Mouse (Mus musculus) cerebellum, adult (tissue): Measurements from ENCODE around the gene Rab22a.
A peak's percentile ranks its signal among the peaks of the same experiment; 100 is the strongest.

ENCODE experiments used
- ATAC-seq: cut with Nextera tagmentation; 2 replicates; pipeline ENCODE4 v1.9.2; 2017; ENCODE audit warnings: mild to moderate bottlenecking, moderate library complexity, mixed read lengths; ENCODE audit not compliant: insufficient number of reproducible peaks, low FRiP score, low TSS enrichment

The Rab22a gene

DNA sequence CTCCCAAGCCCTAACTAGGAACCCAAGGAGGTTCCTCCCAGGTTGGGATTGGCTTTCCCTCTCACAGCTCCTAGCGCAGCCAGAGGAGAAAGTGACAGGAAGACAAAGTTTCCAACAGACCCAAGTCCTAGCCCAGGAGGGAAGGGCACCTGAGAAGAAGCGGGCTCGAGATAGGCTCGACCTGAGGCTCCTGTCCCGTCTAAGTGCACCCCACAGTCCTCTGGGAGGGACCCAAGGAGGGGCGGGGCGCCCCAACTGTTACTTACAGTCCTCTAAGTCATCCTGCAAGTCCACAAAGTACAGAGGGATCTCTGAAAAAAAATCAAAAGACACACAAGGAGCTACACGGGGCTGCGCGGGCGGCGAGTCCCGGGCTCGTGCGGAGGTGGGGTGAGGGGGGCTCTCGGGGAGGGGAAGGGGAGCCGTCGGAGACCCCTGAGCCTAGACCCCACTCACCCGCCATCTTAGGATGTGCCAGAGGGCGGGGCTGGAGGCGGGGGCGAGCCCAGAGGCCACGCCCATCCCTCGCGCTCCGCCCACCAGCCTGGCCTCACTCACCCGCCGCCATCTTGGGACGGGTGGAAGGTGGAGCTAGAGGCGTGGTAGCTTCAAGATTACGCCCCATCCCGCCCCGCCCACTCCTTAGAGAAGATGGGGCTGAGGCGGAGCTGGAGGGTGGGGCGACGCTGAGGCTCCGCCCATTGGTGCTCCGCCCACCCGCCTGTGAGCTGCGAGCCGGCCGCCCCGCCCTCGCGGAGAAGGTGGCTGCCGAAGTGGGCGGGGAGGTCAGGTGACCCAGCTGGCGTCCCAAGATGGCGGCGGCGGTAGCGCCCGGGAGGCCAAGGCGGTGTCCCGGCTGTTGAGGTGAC is at the start of gene Rab22a:
Gene Rab22a, plus strand, starts transcription at position 704 of the 869 bp plus-strand sequence.
- peak; percentile 89 for ATAC-seq

DNA sequence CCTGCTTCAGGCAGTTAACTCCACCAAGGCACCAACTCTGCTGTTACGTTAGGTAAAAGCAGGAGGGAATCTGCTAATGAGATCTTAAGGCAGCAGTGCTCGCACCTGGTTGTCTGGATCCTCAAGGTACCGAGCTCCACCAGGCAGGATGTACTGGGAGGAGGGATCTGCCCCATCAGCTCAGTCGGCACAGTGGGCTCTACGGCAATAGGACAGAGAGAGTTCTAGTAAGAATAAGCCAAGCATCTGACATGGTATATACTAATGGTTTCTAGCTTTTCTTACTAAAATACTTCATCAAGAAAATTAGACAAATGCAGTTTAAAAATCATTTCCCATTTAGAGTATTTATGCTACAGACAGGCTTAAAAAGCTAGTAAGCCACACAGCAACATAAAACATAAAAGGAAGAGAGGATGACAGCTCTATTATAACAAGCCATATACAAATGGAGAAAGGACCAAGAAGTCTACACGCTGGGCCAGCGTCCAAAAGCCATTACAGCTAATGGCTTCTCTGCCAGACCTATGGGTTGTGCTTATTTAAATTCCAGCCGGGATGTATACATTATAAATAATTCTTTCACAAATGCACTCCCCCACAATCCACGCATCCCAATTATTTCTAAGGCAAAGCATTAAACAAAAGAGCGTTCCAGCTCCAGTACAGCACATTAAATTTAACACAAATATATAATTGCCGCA is 44.0 kb upstream of the Rab22a start:
- no peak for ATAC-seq

DNA sequence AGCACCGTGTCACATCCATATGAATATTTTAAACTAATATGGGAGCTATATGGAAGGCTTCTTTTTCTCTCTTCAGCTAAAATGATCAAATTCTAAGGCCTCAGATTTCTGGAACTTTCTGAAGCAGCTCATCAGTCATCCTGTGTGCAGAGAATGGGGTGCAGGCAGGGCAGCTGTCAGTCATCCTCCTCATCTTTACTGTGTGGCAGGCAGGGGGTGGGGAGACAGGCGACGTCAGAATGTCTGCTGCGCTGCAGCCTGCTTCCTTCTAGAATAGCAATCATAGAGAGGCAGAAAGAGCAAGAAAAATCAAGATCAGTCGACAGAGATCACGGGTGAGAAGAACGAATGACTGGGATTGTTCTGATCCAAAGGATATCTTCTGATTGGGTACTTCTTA is 43.4 kb upstream of the Rab22a start:
- ATAC-seq: no peak

DNA sequence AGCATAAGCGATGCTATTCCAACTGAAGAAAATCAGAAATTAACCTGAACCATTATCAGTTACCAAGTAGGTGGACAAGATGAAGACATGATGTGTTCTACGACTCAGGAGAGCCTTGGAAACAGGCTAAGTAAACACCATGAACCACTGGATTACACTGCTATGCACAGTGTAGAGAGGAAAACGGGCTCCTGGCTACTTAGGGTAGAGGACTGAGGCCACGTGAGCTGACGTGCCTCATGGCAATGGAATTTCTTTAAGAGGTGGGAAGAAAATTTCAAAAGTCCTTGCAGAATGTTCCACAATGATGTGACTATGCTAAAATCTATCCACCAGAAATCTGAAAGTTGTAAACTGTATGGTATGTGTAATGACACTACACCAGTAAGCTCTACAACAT is 40.4 kb upstream of the Rab22a start:
- no peak for ATAC-seq

DNA sequence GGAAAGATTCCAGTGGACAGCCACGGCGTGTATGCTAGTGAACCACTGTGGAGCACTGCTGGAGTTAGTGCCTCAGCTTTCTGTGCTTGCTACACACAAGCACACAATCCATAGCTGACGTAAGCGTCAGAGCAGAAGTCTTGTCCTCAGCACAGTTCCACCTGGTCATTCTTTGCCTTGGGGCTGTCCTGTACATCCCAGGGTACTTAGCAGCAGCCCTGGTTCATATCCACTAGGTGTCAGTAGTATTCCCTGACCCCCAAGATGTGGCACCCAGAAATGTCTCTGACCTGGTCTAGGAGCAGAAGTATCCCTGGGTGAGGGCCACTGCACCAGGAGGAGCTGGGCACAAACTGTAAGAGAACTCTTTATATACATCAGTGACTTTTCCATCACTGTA is 38.9 kb upstream of the Rab22a start:
- ATAC-seq: no peak

DNA sequence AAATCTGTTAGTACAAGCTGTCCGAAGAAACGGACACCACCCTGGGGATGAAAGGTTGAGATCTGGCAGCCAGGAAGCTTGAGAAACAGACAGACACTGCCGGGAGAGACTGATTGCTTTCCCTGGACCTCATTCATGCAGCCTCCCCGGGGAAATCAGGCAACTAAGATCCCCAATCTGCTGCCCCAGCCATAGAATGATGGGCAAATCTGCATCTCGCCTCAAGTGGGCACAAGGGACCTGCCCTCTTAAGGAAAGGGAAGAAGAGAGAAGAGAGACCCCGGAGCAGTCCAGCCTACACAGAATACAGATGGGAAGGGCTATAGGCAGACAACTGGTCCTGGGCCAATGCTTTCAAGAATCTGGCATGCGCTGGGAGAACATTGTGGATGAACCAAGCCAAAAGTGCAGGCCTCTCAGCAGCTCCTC is 37.4 kb upstream of the Rab22a start:
- 0 out of 2 replicates have a peak, but pooled peaks have one; percentile 31 for ATAC-seq

DNA sequence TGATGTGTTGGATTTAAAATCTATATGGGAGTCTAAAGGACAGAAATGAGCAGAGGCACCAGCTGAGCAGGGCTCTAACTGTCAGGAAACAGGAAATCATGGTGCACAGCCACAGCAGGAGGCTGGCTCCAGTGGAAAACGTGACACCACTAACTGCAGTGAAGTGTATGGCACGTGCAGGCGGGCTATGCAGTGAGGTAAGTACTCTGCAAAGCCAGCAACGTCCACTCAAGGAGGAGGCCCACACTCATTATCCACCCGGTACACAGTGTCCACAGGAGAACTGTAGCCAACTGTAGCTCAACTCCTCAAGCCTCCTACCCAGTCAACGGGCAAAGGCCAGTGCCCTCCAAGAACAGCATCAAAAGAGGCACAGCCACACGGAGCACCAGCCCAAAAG is 34.9 kb upstream of the Rab22a start:
- ATAC-seq: no peak

DNA sequence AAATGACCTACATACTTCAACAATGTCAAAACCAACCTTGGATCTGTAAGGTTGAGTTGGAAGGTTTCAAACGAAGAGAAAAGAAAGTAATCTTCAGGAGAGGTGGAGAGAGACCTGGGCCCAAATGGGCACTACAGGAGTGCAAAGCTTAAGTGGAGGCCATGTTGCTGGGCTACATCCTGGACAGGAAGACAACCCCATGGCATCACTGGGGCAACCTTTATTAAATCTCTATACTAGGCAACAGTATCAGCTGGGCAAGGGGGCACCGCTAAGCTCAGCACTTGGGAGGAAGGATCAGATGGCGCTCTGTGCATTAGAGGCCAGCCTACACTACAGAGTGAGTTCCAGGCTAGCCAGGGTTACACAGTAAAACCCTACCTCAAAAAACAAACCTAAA is 33.8 kb upstream of the Rab22a start:
- no peak for ATAC-seq

DNA sequence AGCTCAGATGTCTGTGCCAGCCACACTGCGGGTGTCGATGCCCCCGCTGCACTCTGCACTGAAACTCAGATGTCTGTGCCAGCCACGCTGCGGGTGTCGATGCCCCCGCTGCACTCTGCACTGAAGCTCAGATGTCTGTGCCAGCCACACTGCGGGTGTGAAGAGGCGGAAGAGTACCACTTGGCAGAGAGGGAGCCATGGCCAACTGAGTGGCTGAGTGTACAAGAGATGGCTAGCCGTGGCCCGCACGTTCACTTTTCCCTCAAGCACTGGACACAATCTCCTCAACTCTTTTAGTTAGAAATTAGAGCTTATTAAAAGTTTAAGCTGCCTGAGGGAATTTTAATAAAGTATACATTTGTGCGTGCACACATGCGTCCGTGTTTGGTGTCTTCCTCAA is 25.5 kb upstream of the Rab22a start:
- peak; percentile 61; the same call in 1 of the 2 replicates for ATAC-seq

DNA sequence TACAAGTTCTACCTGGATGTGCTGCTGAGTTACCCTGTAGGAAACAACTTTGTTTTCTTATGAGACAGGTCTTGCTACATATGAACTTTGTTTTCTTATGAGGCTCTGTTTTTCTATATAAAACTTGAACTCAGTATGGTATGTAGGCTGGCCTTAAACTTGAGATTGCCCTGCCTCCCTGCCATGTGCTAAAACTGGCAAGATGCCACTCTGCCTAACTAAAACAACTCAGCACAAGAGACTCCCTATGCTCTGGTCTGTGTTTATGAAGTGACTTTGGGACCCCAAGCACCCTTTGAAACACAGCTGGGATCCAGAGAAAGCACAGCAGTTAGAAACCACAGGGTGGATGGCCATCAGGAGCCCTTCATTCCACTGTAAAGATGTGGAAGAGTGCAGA is 18.2 kb upstream of the Rab22a start:
- no peak for ATAC-seq

DNA sequence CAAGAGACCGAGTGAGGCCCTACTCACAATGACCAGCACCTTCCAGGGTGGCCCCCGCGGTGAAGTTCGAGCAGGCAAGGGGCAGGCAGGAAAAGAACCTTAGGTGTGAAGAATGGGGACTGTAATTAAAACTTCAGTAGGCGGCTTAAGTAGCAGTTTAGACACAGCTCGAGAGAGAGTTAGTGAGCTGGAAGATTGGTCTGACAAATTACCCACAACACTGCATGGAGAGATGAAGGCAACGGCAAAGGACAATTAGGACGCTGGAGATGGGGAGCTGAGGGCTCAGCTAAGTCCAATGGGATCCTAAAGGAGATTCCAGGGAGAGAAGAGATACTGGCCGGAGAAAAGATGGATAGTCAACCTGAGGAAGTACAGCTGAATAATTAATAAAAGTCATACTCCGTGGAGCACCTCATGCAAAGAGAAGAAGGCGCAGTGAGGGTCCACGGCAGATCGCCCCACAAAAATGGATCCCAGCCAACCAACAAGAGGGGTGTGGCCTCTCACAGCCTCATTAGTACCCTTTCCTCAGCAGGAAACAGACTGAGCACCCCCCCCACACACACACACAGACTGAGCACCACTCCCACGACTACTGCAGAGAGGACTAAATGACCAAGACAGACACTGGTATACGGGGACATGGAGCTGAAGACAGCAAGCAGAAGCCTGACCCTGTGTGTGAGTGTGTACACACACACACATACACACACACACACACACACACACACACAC is 17.1 kb upstream of the Rab22a start:
- ATAC-seq: no peak

DNA sequence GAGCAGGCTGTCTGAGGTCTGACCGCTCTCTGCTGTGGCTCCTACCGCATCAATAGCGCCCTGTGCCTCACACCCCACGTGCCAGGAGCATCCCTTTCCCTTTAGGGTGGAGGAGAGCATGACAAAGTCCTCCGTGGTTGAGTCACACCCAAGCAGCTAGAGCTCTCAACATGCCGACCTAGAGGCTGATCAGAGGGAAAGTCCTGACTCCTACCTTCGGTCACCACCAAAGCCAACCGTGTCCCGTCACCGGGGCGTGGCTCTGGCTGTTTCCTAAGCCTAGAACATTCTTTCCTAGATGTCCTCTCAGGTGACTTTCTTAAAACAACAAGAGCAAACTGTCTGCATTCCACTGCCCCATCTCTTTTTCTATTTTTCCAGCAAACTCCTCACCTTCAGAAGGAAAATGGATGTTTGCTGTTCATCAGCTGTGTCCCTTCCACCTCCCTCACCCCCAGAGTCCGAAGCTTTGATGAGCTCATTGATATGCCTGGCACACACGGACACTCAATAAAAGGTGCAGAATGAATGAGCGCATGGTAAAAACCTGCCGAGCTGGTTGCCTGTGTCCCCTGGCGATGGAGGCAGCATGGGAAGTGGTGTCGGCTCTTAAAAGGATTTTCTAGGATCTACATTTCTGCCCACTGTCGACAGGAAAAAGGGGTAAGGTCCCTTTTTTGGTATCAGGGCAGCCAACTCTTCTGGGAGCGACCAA is 12.2 kb upstream of the Rab22a start:
- ATAC-seq: no peak

DNA sequence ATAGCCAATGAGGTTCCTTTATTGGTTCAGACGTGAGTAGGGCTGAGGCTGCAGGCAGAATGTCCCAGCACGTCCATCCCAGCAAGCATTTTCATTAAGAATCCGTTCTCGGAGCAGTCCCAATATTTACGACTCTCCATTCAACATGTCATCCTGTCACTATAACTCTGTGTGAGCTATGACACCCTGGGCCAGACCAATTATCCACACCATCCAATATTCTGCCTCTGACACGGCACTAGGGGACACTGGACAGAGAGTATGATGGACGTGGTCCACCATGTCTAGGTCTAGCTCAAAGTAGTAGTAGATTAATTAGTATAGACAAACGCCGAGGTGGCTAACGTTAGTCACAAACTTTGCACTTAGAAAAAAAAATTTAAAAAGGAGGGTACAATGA is 9.8 kb upstream of the Rab22a start:
- ATAC-seq: no peak

DNA sequence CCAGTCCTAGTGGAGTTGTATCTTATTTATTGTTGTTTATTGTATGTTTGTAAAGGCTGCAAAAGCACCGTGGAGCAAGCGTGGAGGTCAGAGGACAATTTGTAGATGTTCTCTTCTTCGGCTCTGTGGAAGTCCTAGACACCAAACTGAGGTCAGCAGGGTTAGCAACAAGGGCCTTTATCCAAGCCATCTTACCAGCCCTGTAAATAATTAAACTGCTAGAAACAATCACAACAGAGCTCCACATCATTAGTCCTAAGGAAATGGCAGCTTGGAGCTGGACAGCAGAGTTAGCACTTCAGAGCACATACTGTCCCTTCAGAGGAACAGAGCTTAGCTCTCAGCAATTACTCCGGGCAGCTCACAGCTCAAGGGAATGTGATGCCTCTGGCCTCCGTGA is 6.0 kb upstream of the Rab22a start:
- ATAC-seq: no peak

DNA sequence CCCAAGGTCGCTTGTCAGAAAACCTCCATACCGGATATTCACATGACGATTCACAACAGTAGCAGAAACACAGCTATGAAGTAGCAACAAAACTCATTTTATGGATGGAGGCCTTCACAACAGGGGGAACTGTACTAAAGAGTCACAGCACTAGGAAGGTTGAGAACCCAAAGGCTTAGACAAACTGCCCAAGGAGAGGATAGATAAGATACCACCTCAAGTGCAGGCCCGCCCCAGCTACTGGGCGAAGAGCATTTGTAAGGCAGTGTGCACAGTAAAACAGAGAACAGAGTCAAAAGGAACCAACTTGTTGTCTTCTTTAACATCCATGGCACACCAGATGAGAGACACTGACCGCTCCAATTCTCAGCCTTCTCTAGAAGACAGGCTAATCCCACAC is 1.8 kb upstream of the Rab22a start:
- ATAC-seq: no peak

DNA sequence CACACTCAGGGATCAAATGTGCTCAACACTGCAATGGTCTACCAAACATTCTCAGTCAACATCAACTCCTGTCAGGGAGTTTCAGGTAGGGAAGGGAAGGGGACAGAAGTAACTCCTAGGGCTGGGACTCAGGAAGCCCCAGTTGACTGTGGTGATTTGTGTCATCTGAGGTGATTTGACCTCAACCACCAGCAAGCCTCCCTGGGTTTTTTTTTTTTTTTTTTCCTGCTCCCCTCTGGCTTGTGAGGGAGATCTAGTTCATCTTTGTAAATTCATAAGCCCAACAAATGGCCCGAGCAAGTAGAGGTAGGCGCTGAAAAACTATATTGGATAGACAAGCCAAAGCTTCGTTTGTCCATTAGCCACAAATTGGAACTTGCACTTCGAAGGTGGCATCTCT is 1.0 kb upstream of the Rab22a start:
- no peak for ATAC-seq

DNA sequence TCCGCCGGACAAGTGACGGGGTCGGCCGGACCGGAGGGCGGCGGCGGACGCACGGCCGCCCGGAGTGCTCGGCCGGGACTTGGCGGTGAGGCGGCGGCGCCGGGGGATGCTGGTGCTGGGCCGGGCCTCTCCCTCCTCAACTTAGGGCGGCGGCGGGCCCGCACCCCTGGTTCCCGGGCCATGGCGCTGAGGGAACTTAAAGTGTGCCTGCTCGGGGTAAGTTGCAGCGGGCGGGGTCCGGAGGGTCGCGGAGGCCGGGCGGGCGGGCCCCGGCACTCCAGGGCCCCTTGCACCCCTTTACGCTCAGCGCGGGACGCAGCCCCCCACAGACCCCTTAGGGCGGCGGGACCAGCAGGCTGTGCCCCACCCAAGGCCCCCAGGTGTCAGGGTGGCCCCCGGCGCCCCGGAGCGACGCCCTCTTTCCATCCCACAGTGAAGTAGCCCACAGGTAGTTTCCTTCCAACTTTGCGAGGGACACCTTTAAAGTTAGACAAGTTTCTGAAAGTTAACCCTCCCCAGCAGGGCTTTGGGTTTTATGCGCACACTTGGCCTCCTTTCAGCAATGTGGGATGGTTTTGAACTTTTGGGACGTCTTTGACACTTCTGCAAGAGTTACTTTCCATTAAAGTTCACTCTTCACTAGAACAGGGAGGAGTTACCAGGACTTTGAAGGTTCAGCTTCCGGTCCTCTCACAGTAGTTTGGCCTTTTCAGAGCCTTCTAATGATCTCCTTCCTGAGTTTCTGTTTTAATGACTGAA is 545 bp downstream of the Rab22a start:
- no peak; the same call in 1 of the 2 replicates for ATAC-seq

DNA sequence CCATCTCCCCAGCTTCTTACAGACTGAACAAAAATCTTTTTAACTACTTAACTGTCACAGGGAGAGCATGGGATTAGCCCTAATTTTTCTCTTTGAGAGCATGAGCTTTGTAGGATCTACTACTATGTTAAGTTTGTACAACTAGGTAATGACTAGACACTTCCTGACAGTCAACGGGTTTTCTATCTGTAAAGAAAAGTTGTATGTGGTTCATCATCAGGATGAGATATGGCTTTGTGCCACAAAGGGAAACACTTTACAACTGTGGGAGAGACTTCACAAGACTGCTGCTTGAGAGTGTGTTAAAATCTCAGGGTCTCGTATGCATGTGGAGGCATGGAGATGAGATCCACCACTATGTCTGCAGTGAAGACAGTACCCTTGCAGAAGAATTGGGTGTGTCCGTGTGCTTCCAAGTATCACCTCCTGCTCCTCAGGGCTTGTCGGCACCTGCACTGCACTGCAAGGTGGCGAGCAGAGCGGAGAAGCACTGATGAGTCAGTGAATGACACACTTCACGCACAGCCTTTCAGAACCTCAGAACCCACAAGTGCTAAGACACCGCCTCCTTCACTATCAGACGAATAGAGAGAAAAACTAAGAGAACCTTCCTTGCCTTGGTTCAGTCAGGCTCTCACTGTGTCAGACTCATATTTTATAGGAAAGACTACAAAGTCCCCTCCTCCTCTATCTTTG is 2.8 kb downstream of the Rab22a start:
- ATAC-seq: no peak

DNA sequence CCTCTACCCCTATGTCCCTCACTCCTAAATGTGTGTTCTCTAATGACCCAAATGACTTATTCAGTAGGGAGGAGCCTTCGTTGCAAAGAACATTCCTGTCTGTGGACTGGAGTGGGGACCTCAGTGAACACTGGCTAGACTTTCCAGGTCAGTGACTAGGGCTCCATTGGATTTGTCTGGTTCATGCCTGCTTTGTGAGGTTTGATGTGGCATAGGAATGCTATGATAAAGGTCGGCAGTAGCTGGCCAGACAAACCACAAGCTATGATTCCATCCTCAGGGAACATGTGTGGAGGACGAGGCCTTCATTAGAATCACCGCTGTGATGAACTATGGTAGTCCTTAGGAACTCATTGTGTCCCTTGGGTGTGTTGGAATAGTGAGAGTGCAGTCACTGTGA is 5.2 kb downstream of the Rab22a start:
- no peak for ATAC-seq
